Mouse (Mus musculus): Measurements from ENCODE around the gene Sec61g. TPM values are rescaled to one million over a fixed set of nuclear protein-coding genes. Genes with fewer than 3 reads are reported as not detected.
"Not testable (repeated sequence)": the region's sequence is repeated elsewhere in the genome, so short reads cannot be mapped to it uniquely, and the experiment has no call there.

The Sec61g gene
- total RNA-seq, 1 experiment, result 77.6 TPM

GRCm38 (mm10) chr11:16526467-16526866 lies 18.2 kb upstream of the Sec61g start:
- H3K4me1 ChIP-seq (ENCODE audit: control insufficient read depth in 2 of 2, insufficient read depth in 2 of 2, low read length in 2 of 2, poor library complexity in 1 of 2), result peaks cover 3 to 5% of the 10 kb centered on the region in 2 experiments; a peak in 3 of 4 replicates
- no peak for DNase-seq (ENCODE audit: low read depth, low spot score)
- no peak overlapping the region for H3K9ac ChIP-seq (ENCODE audit: insufficient read depth, low read depth, low read length, poor library complexity, severe bottlenecking)
- TF ChIP-seq HCFC1 (IDR thresholded peaks at IDR 0.05; ENCODE audit: borderline replicate concordance, insufficient read depth, low read length) (no peak), ZC3H11A (IDR thresholded peaks at IDR 0.05; ENCODE audit: borderline replicate concordance, low read depth, low read length) (no peak), ZNF384 (IDR thresholded peaks at IDR 0.05; ENCODE audit: low read depth, low read length) (no peak)
- no peak overlapping the region for H3K4me3 ChIP-seq (ENCODE audit: insufficient read depth in 1 of 2, low read depth in 1 of 2, low read length in 2 of 2, poor library complexity in 1 of 2, severe bottlenecking in 1 of 2)
- no peaks in the 10 kb centered on the region for H3K9me3 ChIP-seq (ENCODE audit: control insufficient read depth, insufficient read depth, low read depth, low read length)
- H3K36me3 ChIP-seq (ENCODE audit: control insufficient read depth, insufficient read depth, low read length, poor library complexity, severe bottlenecking), result no peaks in the 10 kb centered on the region
- in situ Hi-C loops (cut with MboI; ENCODE audit: low sequenced_read_pairs in 2 of 2, unreplicated experiment in 2 of 2), result loop anchor here in 1 of 2 experiments (10.0 kb wide), 1 partner anchor 418 kb away; no protein-coding TSS in a partner anchor
- no peak overlapping the region for H3K27ac ChIP-seq (ENCODE audit: insufficient read depth, low read depth, low read length, poor library complexity, severe bottlenecking)

GRCm38 (mm10) chr11:16525724-16526123 lies 17.4 kb upstream of the Sec61g start:
- Histone ChIP-seq H3K4me3 (ENCODE audit: insufficient read depth in 1 of 2, low read depth in 1 of 2, low read length in 2 of 2, poor library complexity in 1 of 2, severe bottlenecking in 1 of 2) (no peak overlapping the region), H3K27ac (ENCODE audit: insufficient read depth, low read depth, low read length, poor library complexity, severe bottlenecking) (peak overlapping the region; percentile 92)
- TF ChIP-seq MAFK (IDR thresholded peaks at IDR 0.05; ENCODE audit: insufficient read depth, low read depth, low read length) (no peak), ZC3H11A (IDR thresholded peaks at IDR 0.05; ENCODE audit: borderline replicate concordance, low read depth, low read length) (no peak), ZNF384 (IDR thresholded peaks at IDR 0.05; ENCODE audit: low read depth, low read length) (no peak), HCFC1 (IDR thresholded peaks at IDR 0.05; ENCODE audit: borderline replicate concordance, insufficient read depth, low read length) (no peak), CHD2 (IDR thresholded peaks at IDR 0.05; ENCODE audit: low read depth, low read length) (no peak)

GRCm38 (mm10) chr11:16524917-16525640 lies 16.8 kb upstream of the Sec61g start:
- Histone ChIP-seq H3K4me1 (ENCODE audit: control insufficient read depth in 2 of 2, insufficient read depth in 2 of 2, low read length in 2 of 2, poor library complexity in 1 of 2) (peaks cover 3 to 5% of the 10 kb centered on the region in 2 experiments; a peak in 3 of 4 replicates), H3K9me3 (ENCODE audit: control insufficient read depth, insufficient read depth, low read depth, low read length) (no peaks in the 10 kb centered on the region), H3K27ac (ENCODE audit: insufficient read depth, low read depth, low read length, poor library complexity, severe bottlenecking) (no peak overlapping the region; the same call in 1 of the 2 replicates), H3K4me3 (ENCODE audit: insufficient read depth in 1 of 2, low read depth in 1 of 2, low read length in 2 of 2, poor library complexity in 1 of 2, severe bottlenecking in 1 of 2) (no peak overlapping the region), H3K36me3 (ENCODE audit: control insufficient read depth, insufficient read depth, low read length, poor library complexity, severe bottlenecking) (no peaks in the 10 kb centered on the region), H3K9ac (ENCODE audit: insufficient read depth, low read depth, low read length, poor library complexity, severe bottlenecking) (no peak overlapping the region)
- no peak for TF ChIP-seq ZNF384 (IDR thresholded peaks at IDR 0.05; ENCODE audit: low read depth, low read length)
- TF ChIP-seq ZC3H11A (IDR thresholded peaks at IDR 0.05; ENCODE audit: borderline replicate concordance, low read depth, low read length), result peak; percentile 86
- no peak for DNase-seq (ENCODE audit: low read depth, low spot score)
- in situ Hi-C loops (cut with MboI; ENCODE audit: low sequenced_read_pairs in 2 of 2, unreplicated experiment in 2 of 2), result loop anchor here in 1 of 2 experiments (10.0 kb wide), 1 partner anchor 420 kb away; no protein-coding TSS in a partner anchor

More at GRCm38 (mm10) chr11:16525724-16526123, 17.4 kb upstream of the Sec61g start:
- DNase-seq (ENCODE audit: low read depth, low spot score), result no peak
- peaks cover 3 to 5% of the 10 kb centered on the region in 2 experiments; a peak in 3 of 4 replicates for H3K4me1 ChIP-seq (ENCODE audit: control insufficient read depth in 2 of 2, insufficient read depth in 2 of 2, low read length in 2 of 2, poor library complexity in 1 of 2)
- no peak overlapping the region for H3K9ac ChIP-seq (ENCODE audit: insufficient read depth, low read depth, low read length, poor library complexity, severe bottlenecking)
- H3K9me3 ChIP-seq (ENCODE audit: control insufficient read depth, insufficient read depth, low read depth, low read length), result no peaks in the 10 kb centered on the region
- no peaks in the 10 kb centered on the region for H3K36me3 ChIP-seq (ENCODE audit: control insufficient read depth, insufficient read depth, low read length, poor library complexity, severe bottlenecking)
- in situ Hi-C loops (cut with MboI; ENCODE audit: low sequenced_read_pairs in 2 of 2, unreplicated experiment in 2 of 2), result loop anchor here in 1 of 2 experiments (10.0 kb wide), 1 partner anchor 419 kb away; no protein-coding TSS in a partner anchor

GRCm38 (mm10) chr11:16515081-16515480 lies 6.8 kb upstream of the Sec61g start:
- H3K4me1 ChIP-seq (ENCODE audit: control insufficient read depth in 2 of 2, insufficient read depth in 2 of 2, low read length in 2 of 2, poor library complexity in 1 of 2); H3K36me3 ChIP-seq (ENCODE audit: control insufficient read depth, insufficient read depth, low read length, poor library complexity, severe bottlenecking); H3K9ac ChIP-seq (ENCODE audit: insufficient read depth, low read depth, low read length, poor library complexity, severe bottlenecking); H3K27ac ChIP-seq (ENCODE audit: insufficient read depth, low read depth, low read length, poor library complexity, severe bottlenecking); in situ Hi-C loops (cut with MboI; ENCODE audit: low sequenced_read_pairs in 2 of 2, unreplicated experiment in 2 of 2); DNase-seq (ENCODE audit: low read depth, low spot score); H3K9me3 ChIP-seq (ENCODE audit: control insufficient read depth, insufficient read depth, low read depth, low read length): not testable (repeated sequence)
- peak overlapping the region in 1 of 2 experiments; percentile 50; a peak in 1 of 4 replicates for H3K4me3 ChIP-seq (ENCODE audit: insufficient read depth in 1 of 2, low read depth in 1 of 2, low read length in 2 of 2, poor library complexity in 1 of 2, severe bottlenecking in 1 of 2)

GRCm38 (mm10) chr11:16514221-16514620 lies 5.9 kb upstream of the Sec61g start:
- H3K4me3 ChIP-seq (ENCODE audit: insufficient read depth in 1 of 2, low read depth in 1 of 2, low read length in 2 of 2, poor library complexity in 1 of 2, severe bottlenecking in 1 of 2); H3K9ac ChIP-seq (ENCODE audit: insufficient read depth, low read depth, low read length, poor library complexity, severe bottlenecking); DNase-seq (ENCODE audit: low read depth, low spot score); H3K36me3 ChIP-seq (ENCODE audit: control insufficient read depth, insufficient read depth, low read length, poor library complexity, severe bottlenecking); in situ Hi-C loops (cut with MboI; ENCODE audit: low sequenced_read_pairs in 2 of 2, unreplicated experiment in 2 of 2); H3K4me1 ChIP-seq (ENCODE audit: control insufficient read depth in 2 of 2, insufficient read depth in 2 of 2, low read length in 2 of 2, poor library complexity in 1 of 2); H3K27ac ChIP-seq (ENCODE audit: insufficient read depth, low read depth, low read length, poor library complexity, severe bottlenecking); H3K9me3 ChIP-seq (ENCODE audit: control insufficient read depth, insufficient read depth, low read depth, low read length): not testable (repeated sequence)

All from ES-E14 (cell line).